Mouse (Mus musculus) limb, embryonic 14.5 days (tissue): ENCODE measurements around the gene Aqp6. TPM values are rescaled to one million over a fixed set of nuclear protein-coding genes. Genes with fewer than 3 reads are reported as not detected.

ENCODE experiments used
- ATAC-seq: fragments of 200-750 bp; cut with Nextera tagmentation; 2 replicates; pipeline ENCODE4 v1.8.0; 2017; ENCODE audit warnings: low read depth, moderate number of reproducible peaks, moderate TSS enrichment; ENCODE audit not compliant: low FRiP score
- DNase-seq: peaks from one replicate; pipeline ENCODE4 v3.0.0-alpha.2; 2015; ENCODE audit warnings: low spot score
- H3K27ac ChIP-seq: fragments of 300-500 bp; sonication (generic); replicated peaks from 2 replicates; pipeline ENCODE4 v1.5.1; 2014; ENCODE audit warnings: low read depth, mild to moderate bottlenecking, low read length, moderate library complexity, mixed read lengths
- H3K27me3 ChIP-seq: fragments of 300-500 bp; sonication (generic); 2 replicates; pipeline ENCODE4 v1.6.1; 2014; ENCODE audit warnings: low read length, mixed read lengths; ENCODE audit not compliant: control insufficient read depth, insufficient read depth
- H3K36me3 ChIP-seq: fragments of 300-500 bp; sonication (generic); 2 replicates; pipeline ENCODE4 v1.6.1; 2014; ENCODE audit warnings: mild to moderate bottlenecking, low read length, moderate library complexity, mixed read lengths; ENCODE audit not compliant: control insufficient read depth, insufficient read depth
- H3K4me1 ChIP-seq: fragments of 300-500 bp; sonication (generic); 2 replicates; pipeline ENCODE4 v1.6.1; 2014; ENCODE audit warnings: antibody characterized with exemption, low read length, mixed read lengths; ENCODE audit not compliant: control insufficient read depth, insufficient read depth
- H3K4me2 ChIP-seq: fragments of 300-500 bp; sonication (generic); replicated peaks from 2 replicates; pipeline ENCODE4 v1.6.1; 2014; ENCODE audit warnings: low read depth, mild to moderate bottlenecking, low read length, moderate library complexity; ENCODE audit not compliant: severe bottlenecking
- H3K4me3 ChIP-seq: fragments of 300-500 bp; sonication (generic); replicated peaks from 2 replicates; pipeline ENCODE4 v1.5.1; 2014; ENCODE audit warnings: low read length
- H3K9ac ChIP-seq: fragments of 300-500 bp; sonication (generic); 2 replicates; pipeline ENCODE4 v1.6.1; 2014; ENCODE audit warnings: mild to moderate bottlenecking, low read depth, low read length, moderate library complexity; ENCODE audit not compliant: severe bottlenecking
- H3K9me3 ChIP-seq: fragments of 300-500 bp; sonication (generic); 2 replicates; pipeline ENCODE4 v1.6.1; 2016; ENCODE audit warnings: low read length; ENCODE audit not compliant: control insufficient read depth
- POLR2A ChIP-seq: fragments of 200-500 bp; IDR thresholded peaks from 2 replicates; pipeline ENCODE4 v1.8.0; 2012; ENCODE audit warnings: inconsistent platforms, mild to moderate bottlenecking, moderate library complexity, borderline replicate concordance; ENCODE audit not compliant: insufficient read depth, insufficient read length; ENCODE audit errors: extremely low read depth
- WGBS: fragments of 180-500 bp; shearing (Covaris S2); extraction: QIAGEN DNeasy Blood & Tissue Kit; methylation state at CpG from one replicate; pipeline ENCODE4 v1.1.7; 2014; 5-methylcytosine and 5-hydroxymethylcytosine counted together
- polyA plus RNA-seq, 2 experiments: library from polyadenylated mRNA; depleted of rRNA in 1 of 2; stranded (reverse) in 1 of 2; unstranded in 1 of 2; fragments of >200 nt; fragmentation: Nextera tagmentation in 1 of 2; extraction: Ambion mirVana in 1 of 2; gene quantifications; 2 replicates each; pipeline versions ENCODE4 v1.2.1 to v1.2.3; 2012 to 2014

Gene Aqp6
- polyA plus RNA-seq, 2 experiments = 0.03 TPM; not detected in 1

- peaks cover 96% of the 10 kb centered on the region for H3K36me3 ChIP-seq
Measured at GRCm38 (mm10) chr15:99631618-99632017, 30.4 kb downstream of the Aqp6 start.

GRCm38 (mm10) chr15:99634702-99635101 is 33.5 kb downstream of the Aqp6 start:
- Histone ChIP-seq H3K9me3 (no peaks in the 10 kb centered on the region), H3K9ac (no peak overlapping the region), H3K36me3 (peaks cover 90% of the 10 kb centered on the region), H3K4me3 (no peak overlapping the region), H3K27ac (no peak overlapping the region), H3K4me2 (no peak overlapping the region), H3K4me1 (no peaks in the 10 kb centered on the region), H3K27me3 (no peaks in the 10 kb centered on the region)
- DNase-seq (no peak), ATAC-seq (no peak)
- TF ChIP-seq POLR2A = no peak
- 85% methylated on average over 7 of the region's 7 CpGs for WGBS

More at GRCm38 (mm10) chr15:99631618-99632017, 30.4 kb downstream of the Aqp6 start:
- Histone ChIP-seq H3K9me3 (no peaks in the 10 kb centered on the region), H3K4me3 (no peak overlapping the region), H3K9ac (no peak overlapping the region), H3K4me2 (no peak overlapping the region), H3K27ac (no peak overlapping the region), H3K4me1 (no peaks in the 10 kb centered on the region), H3K27me3 (no peaks in the 10 kb centered on the region)
- DNase-seq = no peak
- TF ChIP-seq POLR2A = no peak
- no peak for ATAC-seq

- no peak for TF ChIP-seq POLR2A
- DNase-seq = peak; percentile 33
Measured at GRCm38 (mm10) chr15:99637405-99638123, 36.4 kb downstream of the Aqp6 start.

GRCm38 (mm10) chr15:99638124-99638485 is 36.9 kb downstream of the Aqp6 start:
- Histone ChIP-seq H3K36me3 (peaks cover 69% of the 10 kb centered on the region), H3K27me3 (no peaks in the 10 kb centered on the region), H3K9me3 (no peaks in the 10 kb centered on the region), H3K27ac (no peak overlapping the region), H3K9ac (no peak overlapping the region), H3K4me1 (no peaks in the 10 kb centered on the region), H3K4me3 (no peak overlapping the region), H3K4me2 (no peak overlapping the region)
- no peak for TF ChIP-seq POLR2A
- ATAC-seq (no peak), DNase-seq (no peak)
- WGBS = 91% methylated on average over 5 of the region's 5 CpGs

More at GRCm38 (mm10) chr15:99637405-99638123, 36.4 kb downstream of the Aqp6 start:
- no peaks in the 10 kb centered on the region for H3K27me3 ChIP-seq
- no peaks in the 10 kb centered on the region for H3K9me3 ChIP-seq
- no peak overlapping the region for H3K27ac ChIP-seq
- H3K4me2 ChIP-seq = no peak overlapping the region
- H3K9ac ChIP-seq = no peak overlapping the region
- no peaks in the 10 kb centered on the region for H3K4me1 ChIP-seq
- WGBS = 67% methylated on average over 12 of the region's 12 CpGs
- ATAC-seq = no peak
- peaks cover 74% of the 10 kb centered on the region for H3K36me3 ChIP-seq
- H3K4me3 ChIP-seq = no peak overlapping the region

GRCm38 (mm10) chr15:99642622-99643021 is 41.4 kb downstream of the Aqp6 start:
- ATAC-seq = no peak
- no peak overlapping the region for H3K4me3 ChIP-seq
- no peak for TF ChIP-seq POLR2A
- H3K27me3 ChIP-seq = no peaks in the 10 kb centered on the region
- H3K4me2 ChIP-seq = no peak overlapping the region
- peaks cover 7% of the 10 kb centered on the region; the same call in 1 of the 2 replicates for H3K4me1 ChIP-seq
- DNase-seq = no peak
- H3K27ac ChIP-seq = no peak overlapping the region
- no peaks in the 10 kb centered on the region for H3K9me3 ChIP-seq
- H3K36me3 ChIP-seq = peaks cover 26% of the 10 kb centered on the region
- H3K9ac ChIP-seq = no peak overlapping the region
- 56% methylated on average over 6 of the region's 6 CpGs for WGBS

GRCm38 (mm10) chr15:99643832-99644231 is 42.6 kb downstream of the Aqp6 start:
- Histone ChIP-seq H3K4me2 (no peak overlapping the region), H3K36me3 (peaks cover 20% of the 10 kb centered on the region), H3K27me3 (no peaks in the 10 kb centered on the region), H3K4me1 (peaks cover 17% of the 10 kb centered on the region), H3K9ac (no peak overlapping the region), H3K9me3 (no peaks in the 10 kb centered on the region), H3K4me3 (no peak overlapping the region), H3K27ac (no peak overlapping the region)
- no peak for DNase-seq
- no peak for ATAC-seq
- TF ChIP-seq POLR2A = no peak
- WGBS = 82% methylated on average over 10 of the region's 10 CpGs
